Mouse (Mus musculus) A20 (cell line): ENCODE measurements at regions not wholly inside any gene's neighbourhood (a gene's known extent, or its start where the extent isn't known, plus 50 kb on each side); places are given as distances from the start of the nearest gene placed in this dataset.

ENCODE experiments used
- DNase-seq: peaks from one replicate; pipeline ENCODE4 v3.0.0-alpha.2; 2011; ENCODE audit warnings: low read depth, low spot score

DNA sequence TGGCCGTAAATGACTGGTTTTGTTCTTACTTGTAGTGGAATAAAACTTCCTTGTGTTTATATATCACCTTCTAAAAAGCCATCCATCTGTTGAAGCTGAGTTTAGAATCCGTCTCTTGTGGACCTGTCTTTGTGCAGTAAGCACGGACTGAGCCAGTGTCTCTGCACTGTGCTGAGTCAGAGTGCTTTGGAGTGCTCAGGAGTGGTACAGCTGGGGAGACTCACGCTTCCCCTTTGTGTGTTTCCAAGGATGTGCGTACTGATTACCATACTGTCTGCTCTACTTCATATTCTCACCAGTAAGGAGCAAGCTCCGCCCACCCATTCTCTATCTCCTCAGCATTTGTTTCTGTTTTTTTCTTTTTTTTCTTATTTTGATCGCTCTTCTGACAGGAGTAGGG is 175.9 kb upstream of the Nr5a2 start:
- DNase-seq: peak; percentile 25

DNA sequence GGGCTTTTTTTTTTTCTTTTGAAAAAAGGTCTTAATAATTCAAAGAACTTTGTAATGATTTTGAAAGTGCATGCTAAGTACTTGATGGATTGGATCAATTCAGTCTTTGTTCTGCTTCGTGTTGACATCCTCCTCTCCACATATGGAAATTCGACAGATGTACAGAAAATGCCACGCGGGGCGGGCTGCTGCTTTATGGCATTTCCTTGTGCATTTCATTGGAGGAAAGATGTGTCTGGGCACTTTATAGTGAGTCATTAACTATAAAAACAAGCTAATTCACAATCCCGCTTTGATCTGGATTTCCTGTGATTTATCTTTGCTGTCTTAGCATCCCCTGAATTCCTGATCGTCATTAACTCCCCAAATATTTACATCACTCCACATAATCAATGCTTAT is 173.5 kb upstream of the Nr5a2 start:
- no peak for DNase-seq

DNA sequence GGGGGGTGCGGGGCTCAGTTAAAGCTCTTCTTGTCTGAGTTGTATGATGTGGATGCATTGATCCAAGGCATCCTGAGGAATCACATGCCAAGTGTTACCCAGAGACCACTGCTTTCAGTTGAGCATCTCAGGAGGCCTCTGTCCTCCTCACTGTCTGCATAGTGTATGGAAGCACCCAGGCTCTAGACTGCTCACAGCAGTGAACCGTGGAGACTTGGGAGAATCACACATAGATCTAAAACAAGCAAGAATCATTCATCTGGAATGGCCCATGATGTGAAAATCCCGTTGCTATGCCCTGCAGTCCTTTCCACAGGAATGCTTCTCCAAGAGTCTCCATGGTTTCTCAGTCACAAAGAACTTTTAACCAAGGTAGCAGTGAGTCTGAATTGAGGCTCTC is 170.0 kb upstream of the Nr5a2 start:
- no peak for DNase-seq

DNA sequence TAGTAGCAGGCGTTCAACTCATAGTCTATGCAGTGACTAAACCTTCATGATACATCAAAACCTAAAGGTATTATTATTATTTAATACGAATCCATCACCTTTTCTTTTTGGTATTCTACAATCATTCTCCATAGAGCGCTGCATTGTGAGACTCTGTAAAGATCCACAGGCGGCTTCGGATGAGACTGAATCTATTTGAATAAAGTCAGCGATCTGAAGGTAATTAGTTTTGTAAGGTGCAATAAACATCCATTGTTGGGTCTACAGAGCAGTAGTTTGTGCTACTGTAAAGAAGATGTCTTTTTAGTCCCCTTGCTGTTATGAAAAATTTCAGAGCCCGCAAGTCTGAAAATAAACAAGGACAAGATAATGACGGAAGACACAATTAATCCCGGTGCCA is 168.9 kb upstream of the Nr5a2 start:
- no peak for DNase-seq

DNA sequence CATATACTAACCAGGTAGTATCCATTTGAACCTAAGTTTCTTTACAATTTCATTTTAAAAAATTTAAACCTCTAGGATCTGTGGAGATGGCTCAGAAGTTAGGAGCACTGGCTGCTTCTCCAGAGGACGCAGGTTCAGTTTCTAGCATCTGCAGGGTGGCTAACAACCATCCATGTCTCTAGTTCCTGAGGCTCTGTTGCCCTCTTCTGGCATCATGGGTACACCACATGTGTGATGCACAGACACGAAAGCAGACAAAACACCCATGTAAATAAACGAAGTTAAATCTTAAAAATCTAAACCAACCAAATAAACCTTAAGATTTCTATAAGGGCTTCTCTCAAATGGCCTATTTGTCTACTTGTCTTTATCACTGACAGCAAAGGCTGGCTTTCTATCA is 157.6 kb upstream of the Nr5a2 start:
- DNase-seq: no peak

DNA sequence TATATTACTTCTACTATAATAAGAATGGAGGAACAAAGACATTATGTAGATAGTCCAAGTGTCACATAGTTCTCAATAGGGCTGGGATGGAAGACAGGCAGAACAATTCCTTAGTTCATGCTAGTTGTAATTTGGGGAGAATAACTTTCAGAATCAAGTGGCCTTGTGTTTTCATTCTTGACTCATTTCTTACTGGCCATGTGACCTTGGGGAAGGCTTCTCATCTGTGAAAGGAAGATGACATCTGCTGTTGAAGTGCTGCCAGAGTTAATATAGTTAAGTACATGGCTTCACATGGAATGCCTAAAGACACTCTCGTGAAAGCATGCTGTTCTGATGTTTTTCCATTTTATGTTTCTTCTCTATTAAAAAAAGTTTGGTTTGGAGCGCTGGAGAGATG is 146.2 kb upstream of the Nr5a2 start:
- no peak for DNase-seq

DNA sequence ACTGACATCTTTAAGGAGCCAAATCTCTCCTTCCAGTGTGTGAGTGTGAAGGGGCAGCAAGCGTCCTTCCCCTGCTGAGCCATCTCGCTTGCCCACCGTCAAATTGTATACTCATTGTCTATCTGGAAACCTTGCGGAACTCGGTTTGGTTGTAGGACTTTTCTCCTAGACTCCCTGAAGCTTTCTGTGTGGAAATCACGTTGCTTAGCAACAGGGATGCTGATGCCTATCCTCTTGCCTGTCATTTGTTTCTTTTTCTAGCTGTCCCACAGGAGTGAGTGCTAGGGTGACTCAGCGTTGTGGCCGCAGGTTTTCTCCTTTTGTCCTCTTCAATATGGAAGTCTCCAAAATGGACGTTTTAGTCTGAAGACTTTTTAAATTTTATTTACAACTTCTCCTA is 131.5 kb upstream of the Nr5a2 start:
- DNase-seq: no peak

DNA sequence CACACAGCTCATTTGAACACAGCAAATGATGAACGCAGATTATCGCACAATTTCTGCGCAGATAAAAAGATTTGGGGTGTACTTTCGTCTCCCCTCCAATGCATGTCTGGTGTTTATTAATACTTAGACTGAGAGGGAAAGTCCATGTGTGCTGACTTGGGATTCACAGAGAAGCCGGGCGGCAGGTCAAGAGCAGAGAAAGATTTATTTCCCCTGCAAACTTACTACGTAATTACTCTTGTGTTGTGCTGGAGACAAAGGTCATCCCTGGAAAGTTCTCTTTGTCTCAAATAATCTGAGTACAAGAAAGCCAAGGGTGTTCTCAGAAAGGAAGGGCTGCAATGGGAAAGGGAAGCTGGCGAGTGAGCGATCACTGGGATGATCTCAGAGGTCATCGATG is 127.9 kb upstream of the Nr5a2 start:
- no peak for DNase-seq

DNA sequence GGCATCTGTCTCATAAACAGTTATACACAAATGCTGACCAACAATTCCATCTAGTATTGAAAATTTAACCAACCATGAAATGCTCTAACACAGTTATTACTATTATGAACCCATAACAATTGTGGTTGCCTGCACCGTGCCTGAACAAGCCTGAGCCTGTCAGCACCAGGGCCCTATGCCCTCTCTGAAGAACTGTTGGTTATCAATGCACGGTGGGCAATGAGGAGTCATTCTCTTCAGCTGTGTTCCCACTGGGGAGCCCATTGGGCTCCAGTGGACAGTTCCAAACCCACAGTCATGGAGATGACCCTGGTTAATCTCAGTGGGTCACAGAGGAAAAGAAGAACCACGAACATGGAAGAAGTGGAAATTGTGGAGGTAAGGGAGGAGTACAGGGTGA is 126.5 kb upstream of the Nr5a2 start:
- DNase-seq: no peak

DNA sequence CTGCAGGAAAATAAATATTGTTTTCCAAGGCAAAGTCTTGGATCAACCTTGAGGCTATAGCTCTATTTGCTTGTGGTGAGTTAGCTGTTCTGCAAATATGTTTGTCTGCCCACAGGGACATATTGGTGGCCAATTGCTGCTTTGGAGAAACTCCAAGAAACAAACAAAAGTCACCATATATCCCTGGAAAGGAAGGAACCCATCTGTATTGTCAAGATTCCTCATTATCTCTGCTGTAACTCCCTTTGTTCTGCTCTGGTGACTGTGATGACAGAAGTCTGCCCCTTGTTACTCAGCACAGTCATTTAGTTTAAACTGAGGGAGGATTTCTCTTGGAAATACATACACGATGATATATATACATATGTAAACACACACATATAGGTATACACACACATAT is 123.3 kb upstream of the Nr5a2 start:
- no peak for DNase-seq

DNA sequence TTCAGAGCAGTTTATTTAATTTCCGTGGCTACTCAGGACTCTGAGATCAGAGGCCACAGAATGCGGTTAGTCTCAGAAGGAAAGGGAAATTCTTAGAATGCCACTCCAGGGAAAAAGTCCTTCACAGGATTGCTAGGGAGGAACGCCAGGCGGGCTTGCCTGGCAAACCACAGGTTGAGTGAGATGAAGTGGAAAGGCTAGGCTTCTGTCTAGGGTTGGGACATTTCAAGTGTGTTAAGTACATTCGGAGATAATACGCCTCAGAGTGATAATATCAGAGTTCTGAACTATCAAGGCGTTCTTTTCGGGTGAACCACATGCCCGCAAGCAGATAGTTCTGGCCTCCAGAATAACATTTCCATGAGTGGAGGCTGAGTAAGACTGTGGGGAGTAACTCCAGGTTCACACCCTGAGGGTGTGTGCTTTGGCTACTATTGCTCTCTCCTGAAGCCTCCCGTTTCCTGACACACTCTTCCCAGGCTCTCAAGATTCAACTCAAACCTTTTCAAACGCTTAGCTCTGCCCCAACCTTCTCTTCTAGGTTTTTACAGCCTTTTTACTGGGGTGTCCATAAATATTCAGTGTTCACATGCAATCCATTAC is 119.3 kb upstream of the Nr5a2 start:
- DNase-seq: no peak

DNA sequence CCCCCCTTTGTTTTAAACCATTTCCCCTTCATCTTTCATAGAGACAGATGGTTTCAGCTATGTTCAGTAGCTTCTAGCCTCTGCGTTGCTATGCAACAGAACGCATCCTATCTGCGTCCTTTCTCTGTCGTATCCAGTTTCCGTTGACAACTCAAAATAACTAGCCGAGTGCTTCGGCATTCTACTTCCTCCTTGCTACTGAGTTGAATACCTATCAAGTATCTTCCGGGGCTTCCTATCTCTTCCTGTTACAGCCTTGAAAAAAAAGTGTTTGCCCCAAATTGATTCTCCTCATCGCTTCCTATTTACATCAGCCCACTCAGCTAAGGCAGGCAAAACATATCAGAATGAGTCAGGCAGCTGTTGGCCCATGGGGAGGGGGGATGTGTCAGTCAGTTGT is 114.5 kb upstream of the Nr5a2 start:
- peak; percentile 10 for DNase-seq

DNA sequence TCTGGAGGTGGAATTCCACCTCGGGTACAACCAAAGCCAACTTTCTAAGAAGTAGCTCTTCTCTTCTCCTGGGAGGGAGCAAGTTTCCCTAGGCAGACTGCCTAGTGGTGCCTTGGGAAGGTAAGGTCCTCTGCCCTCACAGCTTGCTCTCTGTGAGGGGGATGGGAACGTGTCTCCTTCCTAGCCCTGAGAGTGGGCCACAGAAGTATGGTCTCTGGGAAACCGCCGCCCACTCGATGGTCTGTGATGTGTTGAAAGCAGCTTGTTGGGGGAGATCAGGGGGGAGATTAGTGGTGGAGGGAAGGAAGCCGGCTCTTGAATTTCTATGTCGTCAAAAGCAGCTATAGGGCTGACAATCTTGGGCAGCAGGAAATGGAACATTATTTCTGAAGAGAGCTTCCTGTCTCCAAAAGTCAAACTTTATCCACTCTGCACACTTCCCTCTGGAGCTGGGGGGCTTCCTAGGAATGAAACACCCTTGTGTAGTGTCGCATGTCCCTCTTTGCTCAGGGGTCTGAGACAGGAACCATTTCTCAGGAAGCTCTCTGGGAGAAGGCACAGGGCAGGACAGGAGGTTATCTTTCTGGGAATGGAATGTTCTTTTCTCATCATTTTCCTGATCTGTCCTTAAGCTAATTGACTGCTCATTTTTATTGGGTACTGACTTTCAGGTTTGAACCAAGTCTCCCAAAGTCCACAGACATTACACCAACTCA is 113.8 kb upstream of the Nr5a2 start:
- no peak for DNase-seq

DNA sequence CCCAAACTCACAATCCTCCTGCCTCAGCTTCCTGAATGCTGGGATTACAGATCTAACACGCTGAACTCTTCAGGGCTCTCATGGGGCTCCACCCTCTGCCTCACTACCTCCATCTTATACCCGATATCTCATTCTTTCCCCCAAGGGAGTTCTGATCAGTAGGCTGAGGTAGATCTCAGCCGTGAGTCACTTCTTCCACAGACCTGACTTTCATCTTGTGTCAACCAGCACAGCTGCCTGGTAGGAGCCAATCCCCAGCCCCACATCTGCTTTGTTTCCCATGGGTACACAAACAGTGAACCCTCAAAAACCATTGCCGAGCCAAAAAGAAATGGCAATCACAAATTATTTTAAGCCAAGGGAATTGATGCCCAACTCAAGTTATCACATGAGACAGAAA is 100.7 kb upstream of the Nr5a2 start:
- peak; percentile 30 for DNase-seq

DNA sequence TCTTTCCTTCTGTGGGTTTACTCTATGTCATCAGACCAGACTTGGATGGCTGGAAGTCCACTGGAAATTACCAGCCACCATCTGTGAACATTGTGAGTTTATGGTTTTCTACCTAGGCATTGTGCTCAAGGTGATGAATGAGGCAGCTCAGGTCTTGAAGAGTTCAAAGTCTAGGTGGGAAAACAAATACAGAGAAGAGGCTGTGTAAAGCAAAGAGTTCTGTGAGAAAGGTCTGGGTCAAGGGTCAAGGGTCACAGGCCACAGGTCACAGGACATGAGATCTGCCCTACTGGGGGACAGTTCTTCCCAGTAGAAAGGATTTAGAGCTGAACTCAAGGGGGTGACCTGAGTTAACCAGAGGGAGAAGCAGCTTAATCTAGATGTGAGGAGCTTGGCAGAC is 92.9 kb upstream of the Nr5a2 start:
- no peak for DNase-seq

DNA sequence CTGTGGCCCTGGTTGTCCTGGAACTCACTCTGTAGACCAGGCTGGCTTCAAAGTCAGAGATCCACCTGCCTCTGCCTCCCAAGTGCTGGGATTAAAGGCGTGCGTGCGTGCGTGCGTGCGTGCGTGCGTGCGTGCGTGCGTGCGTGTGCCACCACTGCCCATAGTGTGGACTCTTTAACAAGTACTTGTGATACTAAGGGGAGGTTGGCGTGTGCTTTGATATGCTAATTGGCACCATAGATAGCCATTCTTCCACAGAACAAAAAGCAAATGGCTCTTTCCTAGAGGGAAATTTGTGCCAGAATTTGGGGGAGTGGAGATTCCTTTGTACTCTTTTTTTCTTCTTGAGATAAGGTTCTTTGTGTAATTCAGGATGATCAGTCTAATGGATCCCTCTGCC is 91.3 kb upstream of the Nr5a2 start:
- DNase-seq: no peak

DNA sequence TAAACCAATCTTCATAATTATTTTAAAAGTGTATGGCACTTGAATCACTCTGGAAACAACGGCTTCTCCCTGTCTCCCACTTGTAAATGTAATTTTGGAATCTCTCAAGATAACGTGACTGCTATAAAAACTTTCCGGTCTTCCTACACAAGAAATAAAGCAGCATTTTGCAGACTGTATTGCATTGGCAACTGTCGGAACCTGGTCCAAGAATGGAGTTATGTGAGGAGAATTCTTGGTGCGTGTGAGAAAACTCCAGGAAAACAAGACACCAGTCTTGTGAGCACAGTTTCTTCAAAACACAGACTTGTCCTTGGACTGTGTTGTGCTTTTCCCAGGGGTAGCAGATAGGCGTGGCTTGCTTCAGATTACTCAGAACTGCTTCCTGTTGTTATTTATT is 83.8 kb upstream of the Nr5a2 start:
- DNase-seq: no peak

DNA sequence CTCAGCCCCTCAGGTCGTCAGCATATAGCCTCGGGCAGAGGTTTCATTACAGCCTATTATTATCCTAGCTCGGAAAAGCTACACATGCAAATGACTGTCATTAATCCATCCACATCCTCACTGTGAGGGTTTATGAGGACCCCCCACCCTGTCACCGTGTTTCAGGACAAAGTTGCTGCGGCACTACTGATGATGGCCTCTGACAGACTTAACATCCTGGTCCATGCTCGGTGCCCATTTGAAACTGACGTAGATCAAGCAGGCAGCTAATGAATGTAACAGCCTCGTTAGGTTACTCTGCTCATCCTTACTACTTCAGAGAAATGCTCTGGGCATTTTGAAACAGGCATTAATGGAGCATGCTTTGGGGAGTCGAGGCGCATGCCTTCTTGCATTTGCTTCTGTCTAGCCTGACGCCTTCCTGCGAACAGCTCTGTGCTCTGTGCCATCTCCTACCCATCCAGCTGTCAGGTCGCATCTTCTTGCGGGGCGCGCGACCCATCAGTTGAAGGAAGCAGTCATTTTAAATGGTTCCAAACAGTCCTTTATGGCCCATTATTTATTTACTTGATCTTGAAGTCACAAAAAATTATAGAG is 82.3 kb upstream of the Nr5a2 start:
- DNase-seq: no peak

DNA sequence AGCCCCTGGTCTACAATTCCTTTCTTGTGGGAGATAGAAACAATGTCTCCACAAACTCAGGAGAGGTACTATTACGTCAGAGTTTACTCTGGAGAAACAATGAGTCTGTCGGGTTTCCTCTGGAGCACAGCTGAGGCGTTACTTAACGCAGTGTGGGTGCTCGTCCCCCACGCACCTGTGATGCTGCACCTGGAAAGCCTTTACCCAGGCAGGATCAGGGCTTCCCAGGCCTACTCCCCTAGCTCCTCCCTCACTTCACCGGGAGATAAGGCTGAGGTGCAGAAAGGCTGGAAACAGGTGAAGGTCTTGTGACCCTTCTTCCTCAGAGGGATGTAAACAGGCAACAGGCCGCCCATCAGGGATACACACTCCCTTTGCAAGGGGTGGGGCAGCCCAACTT is 80.7 kb upstream of the Nr5a2 start:
- no peak for DNase-seq

DNA sequence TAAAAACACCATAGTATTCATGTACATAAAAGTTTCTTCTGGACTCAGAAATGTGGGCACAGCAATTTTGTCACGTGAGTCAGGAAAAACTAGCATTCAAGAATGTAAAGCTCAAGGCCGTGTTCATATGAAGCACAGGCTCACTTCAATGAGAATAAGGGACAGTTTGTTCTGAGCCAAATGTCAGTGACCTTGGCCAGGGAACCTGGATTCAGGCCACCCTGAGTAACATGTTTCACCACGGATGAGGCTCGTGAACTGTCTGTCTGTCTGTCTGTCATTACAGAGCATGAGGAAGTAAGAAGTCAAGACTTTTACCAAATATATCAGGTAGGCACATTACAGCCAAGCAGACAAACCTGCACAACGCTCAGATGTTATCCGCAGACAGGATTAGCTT is 74.3 kb upstream of the Nr5a2 start:
- no peak for DNase-seq

DNA sequence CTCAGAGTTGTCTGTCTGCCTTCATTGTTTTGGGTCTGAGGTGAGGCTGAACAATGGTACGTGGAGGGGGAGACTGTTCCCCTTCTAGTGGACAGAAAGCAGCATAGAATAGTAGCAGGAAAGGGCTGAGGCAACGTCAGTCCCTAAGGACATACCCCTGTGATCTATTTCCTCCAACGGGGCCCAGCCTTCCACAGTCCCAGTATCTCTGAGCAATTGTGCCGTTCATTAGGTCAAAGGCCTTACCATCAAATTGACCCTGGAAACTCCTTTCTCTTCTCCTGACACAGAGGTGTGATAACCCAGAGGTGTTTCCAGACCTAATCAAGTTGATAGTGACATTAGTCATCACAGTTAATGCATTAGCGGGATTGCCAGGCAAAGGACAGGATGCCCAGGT is 73.4 kb upstream of the Nr5a2 start:
- no peak for DNase-seq

DNA sequence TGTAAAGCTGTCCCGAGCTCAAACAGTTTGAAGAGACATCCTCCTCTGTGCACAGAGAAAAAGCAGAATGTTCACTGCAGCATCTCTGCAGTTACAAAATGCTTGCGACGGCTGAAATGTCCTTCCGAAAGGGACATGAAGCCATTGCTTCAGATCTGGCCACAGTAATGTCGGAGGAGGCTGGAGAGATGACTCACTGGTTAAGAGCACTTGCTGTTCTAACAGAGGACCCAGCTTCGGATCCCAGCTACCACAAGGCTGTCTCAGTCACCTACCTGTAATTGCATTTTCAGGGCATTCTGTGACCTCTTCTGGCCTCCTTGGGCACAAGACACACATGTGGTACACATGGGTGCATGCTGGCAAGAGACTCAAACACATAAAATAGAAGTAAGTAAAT is 63.5 kb upstream of the Nr5a2 start:
- DNase-seq: no peak

DNA sequence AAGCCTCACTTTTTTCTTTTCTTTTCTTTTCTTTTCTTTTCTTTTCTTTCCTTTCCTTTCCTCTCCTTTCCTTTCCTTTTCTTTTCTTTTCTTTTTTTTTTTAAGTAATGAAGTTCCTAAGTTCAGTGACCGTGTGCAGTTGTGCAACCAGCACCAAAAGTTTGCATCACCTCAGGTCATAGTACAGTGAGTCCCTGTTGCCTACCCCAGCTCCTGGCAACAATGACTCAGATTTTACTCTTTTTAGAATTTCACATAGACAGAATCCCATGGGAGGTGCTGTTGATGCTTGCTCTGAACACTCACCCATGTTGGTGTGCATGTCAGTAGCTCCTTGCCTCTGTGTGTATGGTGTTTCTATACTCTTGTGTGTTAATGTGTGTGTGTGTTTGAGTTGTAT is 60.3 kb upstream of the Nr5a2 start:
- DNase-seq: no peak

DNA sequence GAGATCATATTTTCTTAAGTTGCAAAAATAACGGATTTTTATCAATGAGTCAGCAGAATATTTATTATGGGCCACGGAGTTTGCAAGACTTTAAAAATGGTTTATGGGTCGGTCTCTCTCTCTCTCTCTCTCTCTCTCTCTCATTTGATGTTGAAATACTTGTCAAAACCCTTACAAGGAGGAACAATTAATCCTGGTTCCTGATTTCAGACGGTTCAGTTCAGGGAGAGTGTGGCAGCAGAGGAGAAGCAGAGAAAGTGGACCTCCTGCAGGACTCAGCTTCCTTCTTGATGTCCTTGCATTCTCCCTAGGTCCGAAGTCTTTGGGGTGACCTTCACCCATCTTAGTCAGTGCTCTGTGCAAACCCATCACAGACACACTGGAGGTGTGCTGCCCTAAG is 57.4 kb upstream of the Nr5a2 start:
- no peak for DNase-seq
